Mouse (Mus musculus) limb, embryonic 11.5 days (tissue): ENCODE measurements around the gene Trim16. TPM values are rescaled to one million over a fixed set of nuclear protein-coding genes. Genes with fewer than 3 reads are reported as not detected.
A peak's percentile ranks its signal among the peaks of the same experiment; 100 is the strongest.

Source experiments
- ATAC-seq: fragments of 200-750 bp; cut with Nextera tagmentation; 2 replicates; pipeline ENCODE4 v1.8.0; 2017; ENCODE audit warnings: low read depth; ENCODE audit not compliant: insufficient number of reproducible peaks, low FRiP score, low TSS enrichment
- DNase-seq: peaks from one replicate; pipeline ENCODE4 v3.0.0-alpha.2; 2015; ENCODE audit warnings: low spot score
- H3K27ac ChIP-seq: fragments of 300-500 bp; sonication (generic); replicated peaks from 2 replicates; pipeline ENCODE4 v1.5.1; 2014; ENCODE audit warnings: low read depth, mild to moderate bottlenecking, low read length
- H3K27me3 ChIP-seq: fragments of 300-500 bp; sonication (generic); 2 replicates; pipeline ENCODE4 v1.6.1; 2014; ENCODE audit warnings: mild to moderate bottlenecking, low read length, mixed read lengths; ENCODE audit not compliant: control insufficient read depth, insufficient read depth
- H3K36me3 ChIP-seq: fragments of 300-500 bp; sonication (generic); 2 replicates; pipeline ENCODE4 v1.6.1; 2014; ENCODE audit warnings: mild to moderate bottlenecking, low read length, moderate library complexity, mixed read lengths; ENCODE audit not compliant: control insufficient read depth, insufficient read depth
- H3K4me1 ChIP-seq: fragments of 300-500 bp; sonication (generic); 2 replicates; pipeline ENCODE4 v1.6.1; 2014; ENCODE audit warnings: low read length, mixed read lengths; ENCODE audit not compliant: control insufficient read depth, insufficient read depth
- H3K4me2 ChIP-seq: fragments of 300-500 bp; sonication (generic); 2 replicates; pipeline ENCODE4 v1.6.1; 2014; ENCODE audit warnings: low read depth, mild to moderate bottlenecking, moderate library complexity; ENCODE audit not compliant: severe bottlenecking
- H3K4me3 ChIP-seq: fragments of 300-500 bp; sonication (generic); 2 replicates; pipeline ENCODE4 v1.5.1; 2014; ENCODE audit warnings: low read depth, low read length
- H3K9ac ChIP-seq: fragments of 300-500 bp; sonication (generic); 2 replicates; pipeline ENCODE4 v1.6.1; 2014; ENCODE audit warnings: mild to moderate bottlenecking, low read length
- H3K9me3 ChIP-seq: fragments of 300-500 bp; sonication (generic); 2 replicates; pipeline ENCODE4 v1.6.1; 2016; ENCODE audit warnings: low read length; ENCODE audit not compliant: control insufficient read depth
- WGBS: fragments of 180-500 bp; shearing (Covaris S2); extraction: QIAGEN DNeasy Blood & Tissue Kit; methylation state at CpG from one replicate; pipeline ENCODE4 v1.1.7; 2014; 5-methylcytosine and 5-hydroxymethylcytosine counted together
- polyA plus RNA-seq: library from polyadenylated mRNA; unstranded; fragments of >200 nt; fragmentation: Nextera tagmentation; extraction: Ambion mirVana; gene quantifications from 2 replicates; pipeline ENCODE4 v1.2.1, GENCODE M21; 2014

The Trim16 gene
- polyA plus RNA-seq, 1 experiment from 2014 or later, result 4.8 TPM

DNA sequence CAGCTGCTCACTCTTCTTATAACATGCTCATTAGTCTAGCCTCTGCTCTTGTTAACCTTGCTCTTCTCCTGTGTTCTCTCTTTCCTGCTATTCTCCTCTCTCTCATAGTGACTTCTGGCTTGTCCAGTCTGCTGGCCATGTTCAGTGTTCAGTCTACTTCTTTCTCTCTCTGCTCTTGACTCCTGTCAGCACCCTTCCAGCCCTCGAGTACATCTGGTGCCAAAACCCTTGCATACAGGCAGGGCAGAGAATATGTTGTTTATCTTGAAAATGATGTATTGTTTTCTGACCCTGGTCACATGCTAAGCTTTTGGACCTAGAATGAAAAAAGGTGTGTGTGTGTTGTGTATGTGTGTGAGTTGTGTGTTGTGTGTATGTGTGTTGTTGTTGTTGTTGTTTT lies 6.5 kb upstream of the Trim16 start:
- H3K9me3 ChIP-seq, result no peaks in the 10 kb centered on the region
- no peaks in the 10 kb centered on the region for H3K27me3 ChIP-seq
- no peak overlapping the region for H3K4me2 ChIP-seq
- WGBS, result 49% methylated on average over 1 of the region's 1 CpGs
- ATAC-seq (no peak), DNase-seq (no peak)
- H3K36me3 ChIP-seq, result no peaks in the 10 kb centered on the region
- H3K9ac ChIP-seq, result no peak overlapping the region
- no peaks in the 10 kb centered on the region for H3K4me1 ChIP-seq
- H3K27ac ChIP-seq, result no peak overlapping the region
- H3K4me3 ChIP-seq, result no peak overlapping the region

DNA sequence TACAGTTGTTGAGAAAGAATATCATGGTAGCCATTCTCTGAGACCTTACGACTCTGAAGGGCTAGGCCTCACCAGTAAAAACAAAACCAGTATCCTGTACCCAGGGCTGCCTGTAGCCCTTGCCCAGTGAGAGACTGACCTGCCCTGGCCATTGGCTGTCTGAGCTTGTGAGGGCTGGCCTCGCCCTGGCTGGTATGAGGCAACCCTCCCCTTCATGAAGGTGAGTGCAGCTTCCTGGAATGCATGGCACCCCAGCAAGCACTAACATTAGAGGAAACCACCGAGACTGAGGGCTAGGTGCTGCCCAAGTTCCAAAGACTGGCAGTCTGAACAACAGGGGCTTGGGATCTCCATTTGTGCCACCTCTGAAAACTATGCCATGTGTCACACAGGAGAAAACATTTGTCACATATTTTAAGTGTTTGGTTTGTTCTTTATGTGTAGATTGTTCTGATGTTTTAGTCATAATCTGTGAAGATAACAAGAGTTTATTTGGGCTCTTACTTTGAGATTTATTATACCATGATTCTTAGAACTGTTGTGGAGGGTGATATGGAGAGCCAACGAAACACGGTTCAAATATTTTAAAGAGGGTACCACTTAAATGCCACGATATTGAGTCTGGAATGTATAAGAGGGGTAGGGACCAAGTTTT lies 5.9 kb upstream of the Trim16 start:
- H3K36me3 ChIP-seq, result no peaks in the 10 kb centered on the region
- no peaks in the 10 kb centered on the region for H3K4me1 ChIP-seq
- ATAC-seq (no peak), DNase-seq (no peak)
- H3K9ac ChIP-seq, result no peak overlapping the region
- no peaks in the 10 kb centered on the region for H3K27me3 ChIP-seq
- WGBS, result 73% methylated on average over 6 of the region's 6 CpGs
- H3K9me3 ChIP-seq, result no peaks in the 10 kb centered on the region
- no peak overlapping the region for H3K4me2 ChIP-seq
- no peak overlapping the region for H3K4me3 ChIP-seq
- H3K27ac ChIP-seq, result no peak overlapping the region

DNA sequence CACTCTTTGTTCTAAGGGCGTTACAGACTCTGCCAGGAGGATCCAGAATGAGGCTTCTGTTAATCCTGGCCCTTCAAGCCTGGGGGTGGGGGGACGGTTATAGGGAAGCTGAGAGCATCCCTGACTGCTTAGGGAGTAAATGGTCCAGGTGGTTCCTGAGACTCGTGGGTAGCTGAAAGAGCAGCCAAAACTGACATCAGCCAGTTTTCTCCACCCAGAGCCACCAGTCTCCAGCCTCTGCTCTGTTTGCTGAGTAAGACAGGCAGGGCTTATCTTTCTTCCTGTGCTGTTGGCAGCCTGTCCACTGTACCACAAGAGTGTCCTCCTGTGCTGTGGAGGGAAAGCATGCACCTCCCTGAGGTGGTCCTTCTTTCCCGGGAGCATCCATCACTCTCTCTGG lies 5.4 kb upstream of the Trim16 start:
- ATAC-seq (no peak), DNase-seq (no peak)
- H3K4me3 ChIP-seq, result no peak overlapping the region
- no peaks in the 10 kb centered on the region for H3K36me3 ChIP-seq
- H3K27me3 ChIP-seq, result no peaks in the 10 kb centered on the region
- H3K27ac ChIP-seq, result no peak overlapping the region
- no peaks in the 10 kb centered on the region for H3K9me3 ChIP-seq
- H3K4me1 ChIP-seq, result no peaks in the 10 kb centered on the region
- no peak overlapping the region for H3K9ac ChIP-seq
- 60% methylated on average over 4 of the region's 4 CpGs for WGBS
- no peak overlapping the region for H3K4me2 ChIP-seq

DNA sequence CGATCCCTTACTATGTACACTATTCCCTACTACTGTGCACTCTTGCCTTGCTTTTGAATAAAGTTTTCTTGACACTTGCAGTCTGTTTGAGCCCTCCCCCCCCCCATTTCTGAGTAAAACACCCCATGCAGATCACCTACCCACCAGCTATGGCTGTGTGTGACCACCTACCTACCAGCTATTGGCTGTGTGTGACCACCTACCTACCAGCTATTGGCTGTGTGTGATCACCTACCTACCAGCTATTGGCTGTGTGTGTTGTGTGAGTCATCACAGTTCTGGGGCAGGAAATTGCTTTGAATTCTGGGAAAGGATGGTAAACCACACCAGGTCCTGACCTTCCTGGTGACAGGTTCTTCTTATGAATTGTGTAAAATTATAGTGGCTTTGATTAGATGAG lies 4.6 kb upstream of the Trim16 start:
- Histone ChIP-seq H3K4me1 (peaks cover 4% of the 10 kb centered on the region), H3K9ac (no peak overlapping the region), H3K27ac (no peak overlapping the region), H3K27me3 (no peaks in the 10 kb centered on the region), H3K4me2 (no peak overlapping the region), H3K9me3 (no peaks in the 10 kb centered on the region), H3K36me3 (no peaks in the 10 kb centered on the region), H3K4me3 (no peak overlapping the region)
- 95% methylated on average over 1 of the region's 1 CpGs for WGBS
- ATAC-seq (no peak), DNase-seq (no peak)

DNA sequence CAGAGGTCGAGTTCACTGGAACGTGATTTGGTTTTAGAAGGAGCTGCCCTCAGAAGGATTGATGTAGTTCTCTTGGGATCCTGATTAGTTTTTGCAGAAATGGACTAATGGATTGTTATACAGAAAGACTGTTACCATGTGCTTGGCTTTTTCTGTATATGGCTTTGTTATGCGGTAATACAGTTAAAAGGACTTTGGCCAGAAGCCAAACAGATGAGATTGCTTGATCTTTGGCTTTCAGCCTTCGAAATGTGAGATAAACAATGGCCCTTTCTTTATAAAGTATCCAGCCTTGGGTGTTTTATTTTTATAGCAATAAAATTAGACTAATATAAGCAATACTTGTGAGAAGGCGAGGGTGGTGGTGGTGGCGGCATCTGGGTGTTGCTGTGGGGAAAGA lies 3.4 kb upstream of the Trim16 start:
- WGBS, result 80% methylated on average over 6 of the region's 6 CpGs
- no peaks in the 10 kb centered on the region for H3K27me3 ChIP-seq
- H3K4me3 ChIP-seq, result no peak overlapping the region
- no peak overlapping the region for H3K4me2 ChIP-seq
- H3K9ac ChIP-seq, result no peak overlapping the region
- H3K4me1 ChIP-seq, result peaks cover 12% of the 10 kb centered on the region
- H3K9me3 ChIP-seq, result no peaks in the 10 kb centered on the region
- no peak overlapping the region for H3K27ac ChIP-seq
- no peak for DNase-seq
- ATAC-seq, result no peak
- no peaks in the 10 kb centered on the region for H3K36me3 ChIP-seq

DNA sequence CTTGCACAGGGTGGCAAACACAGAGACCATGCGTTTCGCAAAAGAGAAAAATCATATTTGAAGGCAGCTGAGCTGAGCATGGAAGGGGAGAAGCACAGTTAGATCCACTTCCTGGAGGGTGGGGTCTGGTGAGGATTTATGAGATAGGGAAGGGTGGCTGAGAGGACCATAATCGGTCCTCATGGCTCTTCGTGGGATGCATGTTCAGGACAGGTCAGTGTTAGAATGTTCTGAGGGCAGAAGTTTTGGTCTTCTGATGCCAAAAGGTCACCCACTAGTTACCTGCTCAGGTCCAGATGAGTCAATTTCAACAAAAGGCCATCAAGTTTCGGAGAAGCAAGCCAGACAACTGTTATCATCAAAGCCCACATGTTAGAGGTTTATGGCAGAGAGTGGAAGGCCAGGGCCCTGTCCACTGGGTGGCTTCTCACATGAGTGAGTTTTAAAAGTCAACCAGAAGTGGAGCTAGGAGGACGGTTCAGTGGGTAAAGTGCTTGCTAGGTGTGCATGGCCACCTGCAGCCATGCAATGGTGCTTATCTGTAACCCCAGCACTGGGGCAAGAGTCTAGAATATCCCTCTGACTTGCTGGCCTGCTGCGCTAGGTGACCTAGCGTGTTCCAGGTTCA lies 858 bp upstream of the Trim16 start:
- H3K4me2 ChIP-seq, result no peak overlapping the region
- H3K4me3 ChIP-seq, result no peak overlapping the region
- H3K27ac ChIP-seq, result no peak overlapping the region
- DNase-seq (no peak), ATAC-seq (no peak)
- H3K36me3 ChIP-seq, result no peaks in the 10 kb centered on the region
- no peak overlapping the region for H3K9ac ChIP-seq
- WGBS, result 90% methylated on average over 8 of the region's 8 CpGs
- no peaks in the 10 kb centered on the region for H3K27me3 ChIP-seq
- no peaks in the 10 kb centered on the region for H3K9me3 ChIP-seq
- peaks cover 12% of the 10 kb centered on the region for H3K4me1 ChIP-seq

DNA sequence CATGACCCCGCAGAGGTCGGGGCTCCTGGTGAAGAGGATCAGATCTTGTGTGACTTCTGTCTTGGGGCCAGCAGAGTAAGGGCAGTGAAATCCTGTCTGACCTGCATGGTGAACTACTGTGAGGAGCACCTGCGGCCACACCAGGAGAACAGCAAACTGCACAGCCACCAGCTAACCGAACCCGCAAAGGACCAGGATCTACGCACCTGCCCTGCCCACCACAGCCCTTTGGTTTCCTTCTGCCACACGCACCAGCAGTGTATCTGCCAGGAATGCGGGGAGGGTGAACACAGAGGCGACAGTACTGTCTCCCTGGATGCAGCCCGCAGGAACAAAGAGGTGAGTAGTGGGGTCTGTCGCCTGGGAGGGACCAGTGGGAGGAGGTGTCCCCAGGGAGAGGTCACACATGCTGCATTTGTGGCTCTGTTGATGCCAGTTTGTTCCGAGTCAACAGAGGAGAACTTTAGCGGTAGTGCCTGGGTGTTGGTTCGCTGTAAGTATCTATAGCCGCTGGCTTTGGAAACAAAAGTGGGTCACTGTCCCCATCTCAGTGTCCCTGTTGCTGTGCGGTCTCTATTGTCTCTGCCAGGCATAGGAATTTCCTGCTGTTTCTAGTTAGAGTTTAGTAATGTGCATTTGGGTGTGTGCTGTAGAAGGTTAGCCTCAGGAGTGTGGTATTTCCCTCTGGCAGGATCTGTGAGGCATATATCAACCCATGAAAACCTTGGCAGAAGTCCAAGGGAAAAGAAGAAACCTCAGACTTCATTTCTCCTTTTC lies 818 bp downstream of the Trim16 start:
- peak overlapping the region; percentile 56 for H3K4me2 ChIP-seq
- no peaks in the 10 kb centered on the region for H3K36me3 ChIP-seq
- H3K4me1 ChIP-seq, result peaks cover 12% of the 10 kb centered on the region
- peak overlapping the region; percentile 25 for H3K4me3 ChIP-seq
- peak overlapping the region; percentile 32 for H3K9ac ChIP-seq
- no peak overlapping the region for H3K27ac ChIP-seq
- DNase-seq (peak; percentile 33), ATAC-seq (no peak)
- WGBS, result 20% methylated on average over 16 of the region's 16 CpGs
- no peaks in the 10 kb centered on the region for H3K9me3 ChIP-seq
- no peaks in the 10 kb centered on the region for H3K27me3 ChIP-seq

DNA sequence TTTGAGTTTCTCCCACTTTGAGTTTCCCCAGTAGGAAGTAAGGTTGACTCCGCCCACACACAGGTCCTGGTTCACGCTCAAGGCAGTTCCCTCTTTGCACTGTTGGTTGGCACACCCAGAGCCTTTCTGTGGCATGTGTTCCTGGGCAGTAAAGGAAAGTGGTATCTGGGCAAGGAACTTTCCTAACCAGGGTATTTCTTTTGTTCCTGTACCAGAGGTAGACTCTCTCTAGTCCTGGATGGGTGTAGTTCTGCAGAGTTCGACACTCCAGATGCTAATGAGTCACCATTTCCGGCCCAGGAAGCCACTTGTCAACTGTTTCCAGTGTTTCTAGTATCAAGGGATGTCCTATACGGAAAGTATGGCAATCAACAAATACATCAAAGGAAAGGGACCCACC lies 1.9 kb downstream of the Trim16 start:
- H3K9ac ChIP-seq, result no peak overlapping the region
- DNase-seq (no peak), ATAC-seq (no peak)
- H3K4me3 ChIP-seq, result no peak overlapping the region
- H3K27ac ChIP-seq, result no peak overlapping the region
- no peaks in the 10 kb centered on the region for H3K27me3 ChIP-seq
- no peaks in the 10 kb centered on the region for H3K9me3 ChIP-seq
- peaks cover 12% of the 10 kb centered on the region for H3K4me1 ChIP-seq
- 74% methylated on average over 5 of the region's 5 CpGs for WGBS
- H3K4me2 ChIP-seq, result no peak overlapping the region
- H3K36me3 ChIP-seq, result no peaks in the 10 kb centered on the region
